Mouse (Mus musculus) ES-E14 (cell line): ENCODE results near the gene Palld.

Source experiments
- CHD2 ChIP-seq: IDR thresholded peaks from 2 replicates; pipeline ENCODE4 v1.6.1; 2014; ENCODE audit warnings: mild to moderate bottlenecking, low read depth, low read length, inconsistent platforms
- MAFK ChIP-seq: IDR thresholded peaks from 2 replicates; pipeline ENCODE4 v1.6.1; 2014; ENCODE audit warnings: mild to moderate bottlenecking, low read depth, low read length, inconsistent platforms; ENCODE audit not compliant: insufficient read depth
- ZC3H11A ChIP-seq: IDR thresholded peaks from 2 replicates; pipeline ENCODE4 v1.6.1; 2012; ENCODE audit warnings: low read depth, mild to moderate bottlenecking, inconsistent platforms, low read length, borderline replicate concordance
- ZNF384 ChIP-seq: IDR thresholded peaks from 2 replicates; pipeline ENCODE4 v1.6.1; 2012; ENCODE audit warnings: low read depth, low read length, inconsistent platforms

DNA sequence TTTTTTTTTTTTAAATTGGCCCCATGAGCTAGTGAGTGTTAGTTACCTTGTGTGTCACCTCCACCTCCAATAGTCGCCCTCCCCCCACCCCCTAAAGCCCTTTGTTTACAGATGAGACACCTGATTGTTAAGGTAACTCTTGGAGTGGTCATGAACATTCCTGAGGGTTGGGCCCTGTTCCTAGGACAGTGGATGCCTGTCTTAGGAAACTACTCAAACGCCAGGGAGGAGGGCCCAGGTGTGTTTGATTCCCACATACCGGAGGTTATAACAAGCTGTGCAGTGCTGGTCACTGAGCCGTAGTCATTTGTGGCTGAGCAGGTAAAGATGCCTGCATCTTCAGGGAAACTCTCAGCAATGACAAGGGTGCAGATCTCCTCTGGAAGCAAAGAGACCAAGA is 215.4 kb downstream of the Palld start:
- TF ChIP-seq MAFK (no peak), CHD2 (no peak), ZNF384 (no peak), ZC3H11A (no peak)
